Mouse (Mus musculus): Measurements from ENCODE around the gene Zfp574.

The Zfp574 gene

DNA sequence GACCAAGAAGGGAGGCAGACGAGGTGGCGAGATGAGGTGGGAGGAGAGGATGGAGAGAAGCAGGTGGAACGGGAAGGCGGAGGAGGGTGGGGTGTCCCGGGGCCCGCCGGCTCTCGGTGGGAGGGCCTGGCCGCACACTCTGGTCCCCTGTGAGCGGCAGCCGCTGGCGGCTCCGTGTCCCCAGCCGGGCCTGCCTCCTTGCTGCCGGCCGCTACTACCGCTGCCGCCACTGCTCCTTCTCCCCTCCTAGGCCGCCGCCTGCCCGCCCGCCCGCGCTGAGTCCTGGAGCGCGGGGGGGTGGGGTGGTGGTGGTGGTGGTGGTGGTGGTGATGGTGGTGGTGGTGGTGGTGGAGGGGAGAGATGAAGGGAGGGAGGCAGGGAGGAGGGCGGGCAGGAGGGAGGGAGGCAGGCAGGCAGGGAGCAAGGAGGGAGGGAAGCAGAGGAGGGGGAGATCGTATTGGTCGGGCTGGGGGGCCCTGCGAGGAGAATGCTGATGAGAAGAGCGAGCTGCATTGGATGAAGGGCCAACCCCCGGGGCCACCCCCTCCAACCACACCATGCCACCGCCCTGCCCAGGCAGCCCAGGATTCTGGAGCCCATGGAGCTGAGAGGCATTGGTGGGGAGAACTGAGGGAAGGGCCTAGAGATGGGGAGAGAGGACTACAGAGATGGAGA lies 486 bp downstream of the Zfp574 start:
- DNase-seq (ENCODE audit: low spot score in 2 of 2), result peak; percentile 78 to 82

- peak; percentile 58 to 81 for DNase-seq (ENCODE audit: low spot score in 2 of 2)
These were observed 1.6 kb downstream of the Zfp574 start for GRCm38 (mm10) chr7:25073924-25074323.

DNA sequence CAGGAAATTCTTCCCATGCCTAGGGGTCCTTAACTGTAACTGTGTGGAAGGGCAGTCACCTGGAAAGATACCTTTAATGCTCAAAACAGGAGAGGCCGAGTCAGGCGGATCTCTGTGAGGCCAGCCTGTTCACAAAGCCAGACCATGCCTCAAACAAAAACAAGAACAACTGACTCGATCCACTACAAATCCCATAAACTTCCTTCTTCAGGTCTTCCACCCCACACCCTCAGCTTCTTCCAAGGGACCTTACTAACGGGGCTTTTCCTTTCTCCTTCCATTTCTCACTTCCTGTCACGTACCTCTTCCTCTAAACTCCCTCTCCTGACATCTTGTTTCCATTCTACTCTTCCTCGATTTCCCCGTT lies 3.9 kb downstream of the Zfp574 start:
- no peak for DNase-seq (ENCODE audit: low spot score in 2 of 2)

DNA sequence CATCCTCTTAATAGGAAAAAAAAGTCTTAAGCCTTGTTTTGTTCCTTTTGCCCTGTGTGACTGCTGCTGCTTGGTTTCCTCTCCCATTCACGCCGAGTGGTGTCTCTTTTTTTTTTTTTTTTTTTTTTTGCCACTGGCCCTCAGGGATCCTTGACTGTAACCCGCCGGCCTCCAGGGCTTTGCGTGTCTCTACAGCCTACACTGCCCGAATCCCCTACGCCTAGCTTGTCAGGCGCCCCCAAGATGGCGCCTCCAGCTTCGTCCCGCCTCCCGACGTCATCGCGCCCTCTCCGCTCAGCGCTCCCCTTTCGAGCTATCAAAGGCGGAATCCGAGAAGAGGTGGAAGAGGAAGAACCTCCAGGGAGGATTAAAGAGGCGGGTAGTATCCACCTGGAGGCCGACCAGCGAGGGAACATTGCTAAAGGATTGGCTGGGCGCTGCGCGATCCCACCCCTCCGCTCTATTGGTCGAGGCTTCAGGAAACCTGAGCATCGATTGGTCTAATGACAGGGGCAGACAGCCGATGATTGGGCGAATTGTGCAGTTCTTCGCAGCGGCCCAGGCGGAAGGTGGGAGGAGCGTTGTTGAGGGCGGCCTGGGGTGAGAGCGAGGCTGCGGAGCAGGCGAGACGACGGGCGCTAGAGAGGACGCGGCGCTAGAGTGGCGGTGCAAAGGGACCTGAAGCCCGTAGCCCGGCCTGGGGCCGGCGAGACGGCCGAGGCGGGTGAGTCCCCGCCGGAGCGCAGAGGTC lies 4.5 kb downstream of the Zfp574 start:
- DNase-seq (ENCODE audit: low spot score in 2 of 2), result peak; percentile 97 to 99

GRCm38 (mm10) chr7:25077414-25077755 lies 5.0 kb downstream of the Zfp574 start:
- no peak for DNase-seq (ENCODE audit: low spot score in 2 of 2)

GRCm38 (mm10) chr7:25079496-25080026 lies 7.2 kb downstream of the Zfp574 start:
- no peak for DNase-seq (ENCODE audit: low spot score in 2 of 2)

DNA sequence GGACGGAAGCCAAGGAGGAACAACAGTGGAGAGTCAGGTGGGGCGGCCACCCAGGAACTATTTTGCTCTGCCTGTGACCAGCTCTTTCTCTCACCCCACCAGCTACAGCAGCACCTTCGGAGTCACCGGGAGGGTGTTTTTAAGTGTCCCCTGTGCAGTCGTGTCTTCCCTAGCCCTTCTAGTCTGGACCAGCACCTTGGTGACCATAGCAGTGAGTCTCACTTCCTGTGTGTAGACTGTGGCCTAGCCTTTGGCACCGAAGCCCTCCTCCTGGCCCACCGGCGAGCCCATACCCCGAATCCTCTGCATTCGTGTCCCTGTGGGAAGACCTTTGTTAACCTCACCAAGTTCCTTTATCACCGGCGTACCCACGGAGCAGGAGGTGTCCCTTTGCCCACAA lies 8.1 kb downstream of the Zfp574 start:
- no peak for DNase-seq (ENCODE audit: low spot score in 2 of 2)

GRCm38 (mm10) chr7:25082510-25082909 lies 10.1 kb downstream of the Zfp574 start:
- DNase-seq (ENCODE audit: low spot score in 2 of 2), result no peak

- no peak for DNase-seq (ENCODE audit: low spot score in 2 of 2)
These were observed 12.3 kb downstream of the Zfp574 start for GRCm38 (mm10) chr7:25084621-25085020.

DNA sequence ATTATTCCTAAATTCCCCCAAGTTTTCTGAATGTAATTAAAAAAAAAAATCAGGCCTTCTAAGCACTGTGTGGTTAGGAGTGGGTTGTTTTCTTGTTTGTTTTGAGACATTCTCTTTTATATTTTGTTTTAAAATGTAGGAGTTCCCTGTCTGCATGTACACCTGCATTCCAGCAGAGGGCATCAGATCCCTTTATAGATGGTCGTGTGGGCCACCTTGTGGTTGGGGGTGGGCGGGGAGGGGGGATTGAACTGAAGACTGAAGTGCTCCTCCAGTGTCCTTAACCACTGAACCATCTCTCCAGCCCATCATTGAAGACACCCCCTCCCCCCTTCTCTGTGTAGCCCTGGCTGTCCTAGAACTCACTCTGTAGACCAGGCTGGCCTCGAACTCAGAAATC lies 14.3 kb downstream of the Zfp574 start:
- DNase-seq (ENCODE audit: low spot score in 2 of 2), result no peak

- no peak for DNase-seq (ENCODE audit: low spot score in 2 of 2)
These were observed 15.0 kb downstream of the Zfp574 start for GRCm38 (mm10) chr7:25087256-25087912.

- DNase-seq (ENCODE audit: low spot score in 2 of 2), result no peak
These were observed 15.6 kb downstream of the Zfp574 start for GRCm38 (mm10) chr7:25087972-25088371.

GRCm38 (mm10) chr7:25088531-25088930 lies 16.2 kb downstream of the Zfp574 start:
- DNase-seq (ENCODE audit: low spot score in 2 of 2), result no peak

DNA sequence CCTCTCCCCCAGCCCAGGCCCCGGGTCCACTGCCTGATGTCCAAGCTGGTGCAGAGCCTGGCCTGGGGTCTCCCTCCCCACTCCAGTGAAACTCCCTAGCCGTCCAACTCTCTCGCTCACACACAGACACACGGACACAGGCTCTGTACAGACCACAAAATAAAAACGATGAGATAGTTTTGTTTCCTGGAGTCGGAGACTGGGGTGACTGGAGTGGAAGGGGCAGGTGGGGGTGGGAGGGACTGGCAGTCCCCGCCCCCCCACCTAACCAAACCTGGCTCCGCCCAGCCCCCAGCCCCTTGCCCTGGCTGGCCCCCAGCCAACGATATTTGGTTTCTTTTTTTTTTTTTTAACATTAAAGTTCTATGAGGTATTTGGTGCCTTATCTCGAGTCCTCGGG lies 16.6 kb downstream of the Zfp574 start:
- no peak for DNase-seq (ENCODE audit: low spot score in 2 of 2)

- no peak for DNase-seq (ENCODE audit: low spot score in 2 of 2)
These were observed 17.5 kb downstream of the Zfp574 start for GRCm38 (mm10) chr7:25089875-25090274.

GRCm38 (mm10) chr7:25098169-25098568 lies 25.8 kb downstream of the Zfp574 start:
- no peak for DNase-seq (ENCODE audit: low spot score in 2 of 2)

GRCm38 (mm10) chr7:25099581-25099980 lies 27.2 kb downstream of the Zfp574 start:
- DNase-seq (ENCODE audit: low spot score in 2 of 2), result no peak

- peak in 1 of 2 experiments; percentile 75 for DNase-seq (ENCODE audit: low spot score in 2 of 2)
These were observed 33.2 kb downstream of the Zfp574 start for GRCm38 (mm10) chr7:25105411-25106160.

GRCm38 (mm10) chr7:25106790-25107502 lies 34.6 kb downstream of the Zfp574 start:
- no peak for DNase-seq (ENCODE audit: low spot score in 2 of 2)

DNA sequence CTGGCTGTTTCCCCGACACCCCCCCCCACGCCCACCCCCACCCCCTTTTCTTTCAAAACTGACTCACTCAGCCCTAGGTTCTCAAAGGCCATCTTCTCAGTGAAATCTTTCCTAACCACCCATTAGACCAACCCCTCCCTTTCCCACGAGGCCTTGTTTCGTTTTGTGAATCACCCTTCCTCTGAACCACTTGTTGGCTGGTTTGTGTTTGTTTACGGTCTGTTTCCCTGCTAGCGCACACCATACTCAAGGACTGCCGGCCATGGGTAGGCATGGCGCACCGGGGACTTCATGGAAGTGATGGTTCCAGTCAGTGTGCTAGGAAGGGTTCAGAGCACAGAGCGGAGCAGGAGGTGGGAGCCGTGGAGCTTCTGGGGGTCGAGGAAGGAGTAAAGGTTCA lies 37.0 kb downstream of the Zfp574 start:
- no peak for DNase-seq (ENCODE audit: low spot score in 2 of 2)

DNA sequence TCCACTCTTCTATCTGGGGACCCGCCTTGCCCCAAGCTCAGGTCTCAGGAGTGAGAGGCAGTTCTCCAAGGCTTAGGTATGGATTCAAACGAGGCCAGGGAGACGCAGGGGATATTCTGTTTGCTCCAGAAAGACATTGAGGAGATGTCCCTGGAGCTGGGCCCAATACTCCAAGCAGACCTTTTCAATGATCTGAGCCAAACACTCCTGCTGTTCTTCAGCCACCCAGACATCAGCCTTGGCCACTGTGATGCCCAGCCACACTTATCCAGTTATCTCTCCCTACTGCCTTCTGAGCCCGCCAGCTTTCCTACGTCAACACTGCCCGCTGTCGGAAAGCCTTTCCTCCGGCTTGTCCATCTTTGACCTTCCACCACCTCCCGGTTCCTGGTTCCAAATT lies 38.0 kb downstream of the Zfp574 start:
- DNase-seq (ENCODE audit: low spot score in 2 of 2), result no peak
